Mouse (Mus musculus): ENCODE data around the gene Thtpa. TPM values are rescaled to one million over a fixed set of nuclear protein-coding genes. Genes with fewer than 3 reads are reported as not detected.
A peak's percentile ranks its signal among the peaks of the same experiment; 100 is the strongest.

Gene Thtpa
- polyA plus RNA-seq, 1 experiment: 13.8 TPM

DNA sequence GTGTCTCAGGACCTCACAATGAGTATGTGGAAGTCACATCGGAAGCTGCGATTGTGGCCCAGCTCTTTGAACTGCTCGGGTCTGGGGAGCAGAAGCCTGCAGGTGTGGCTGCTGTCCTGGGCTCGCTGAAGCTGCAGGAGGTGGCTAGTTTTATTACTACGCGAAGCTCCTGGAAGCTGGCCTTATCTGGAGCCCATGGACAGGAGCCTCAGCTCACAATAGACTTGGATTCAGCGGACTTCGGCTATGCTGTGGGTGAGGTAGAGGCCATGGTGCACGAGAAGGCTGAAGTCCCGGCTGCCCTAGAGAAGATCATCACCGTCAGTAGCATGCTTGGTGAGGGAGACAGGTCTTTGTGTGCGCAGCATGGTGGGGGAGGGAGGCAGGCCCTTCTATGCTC lies 1.1 kb downstream of the Thtpa start:
- H3K36me3 ChIP-seq (ENCODE audit: control insufficient read depth, insufficient read depth, low read length): no peaks in the 10 kb centered on the region
- peak overlapping the region; percentile 81 for H3K4me3 ChIP-seq (ENCODE audit: insufficient read depth, low read depth, low read length)
- H3K27ac ChIP-seq (ENCODE audit: insufficient read depth, low read depth, low read length): peak overlapping the region; percentile 91; the same call in 1 of the 2 replicates
- WGBS: 46% methylated on average over 12 of the region's 12 CpGs
- H3K27me3 ChIP-seq (replicated peaks; ENCODE audit: control insufficient read depth, insufficient read depth, low read length): no peaks in the 10 kb centered on the region
- H3K4me1 ChIP-seq (ENCODE audit: control insufficient read depth, insufficient read depth, low read length): peaks cover 7% of the 10 kb centered on the region; the same call in 1 of the 2 replicates
- peak; percentile 32 for DNase-seq
- no peak for TF ChIP-seq POLR2A (IDR thresholded peaks at IDR 0.05; ENCODE audit: low read depth, low read length)
- TF ChIP-seq CTCF (conservative IDR thresholded peaks at IDR 0.05; ENCODE audit: insufficient read depth, insufficient read length, low read depth, low read length): no peak

DNA sequence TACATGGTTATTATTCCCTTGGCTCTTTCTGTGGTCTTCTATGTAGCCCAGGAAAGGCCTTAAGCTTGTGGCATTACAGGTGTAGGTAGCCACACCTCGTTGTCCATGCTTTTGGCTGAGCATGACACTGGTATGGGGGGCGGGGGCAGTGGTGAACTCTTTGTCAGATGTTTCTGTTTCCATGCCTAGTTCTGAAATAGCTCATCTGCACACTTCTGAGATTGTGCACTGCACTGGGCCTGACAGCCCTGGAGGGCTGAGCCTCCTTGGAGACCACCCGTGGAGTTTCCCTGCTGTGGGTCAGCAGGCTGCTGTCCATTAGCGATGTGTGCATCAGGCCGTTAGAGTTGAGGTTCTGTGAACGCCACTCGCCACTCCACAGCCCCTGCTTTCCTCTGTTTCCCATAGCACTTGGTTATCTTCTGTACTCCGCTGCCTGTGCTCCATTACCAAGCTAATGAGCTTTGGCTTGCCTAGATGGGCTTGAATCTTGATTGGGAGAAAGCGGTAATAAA lies 2.0 kb downstream of the Thtpa start:
- no peak for DNase-seq
- peaks cover 7% of the 10 kb centered on the region; the same call in 1 of the 2 replicates for H3K4me1 ChIP-seq (ENCODE audit: control insufficient read depth, insufficient read depth, low read length)
- no peaks in the 10 kb centered on the region for H3K27me3 ChIP-seq (replicated peaks; ENCODE audit: control insufficient read depth, insufficient read depth, low read length)
- TF ChIP-seq POLR2A (IDR thresholded peaks at IDR 0.05; ENCODE audit: low read depth, low read length) (no peak), CTCF (conservative IDR thresholded peaks at IDR 0.05; ENCODE audit: insufficient read depth, insufficient read length, low read depth, low read length) (no peak)
- 68% methylated on average over 9 of the region's 9 CpGs for WGBS
- H3K27ac ChIP-seq (ENCODE audit: insufficient read depth, low read depth, low read length): no peak overlapping the region
- no peaks in the 10 kb centered on the region for H3K36me3 ChIP-seq (ENCODE audit: control insufficient read depth, insufficient read depth, low read length)
- H3K4me3 ChIP-seq (ENCODE audit: insufficient read depth, low read depth, low read length): no peak overlapping the region

DNA sequence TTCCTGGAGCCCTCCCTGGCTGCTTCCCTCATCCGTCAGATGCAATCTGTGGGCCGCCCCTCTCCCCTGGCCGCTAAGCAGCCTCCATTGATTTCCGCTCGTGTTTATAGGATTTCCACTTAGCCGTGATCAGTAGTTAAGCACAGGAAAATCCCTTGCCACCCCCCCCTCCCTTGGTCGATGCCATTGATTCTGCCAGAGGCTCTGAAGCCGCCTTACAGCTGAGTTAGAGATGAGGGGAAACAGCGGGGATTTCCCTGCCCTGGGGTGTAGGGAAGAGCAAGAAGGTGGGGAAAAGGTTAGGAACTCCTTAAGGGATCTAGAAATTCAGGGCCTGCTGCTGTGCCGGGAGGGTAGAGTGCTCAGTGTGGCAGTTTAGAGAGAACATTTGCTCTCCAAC lies 3.1 kb downstream of the Thtpa start:
- WGBS: 64% methylated on average over 10 of the region's 10 CpGs
- Histone ChIP-seq H3K27ac (ENCODE audit: insufficient read depth, low read depth, low read length) (0 out of 2 replicates have a peak overlapping the region, but pooled peaks have one; percentile 14), H3K4me1 (ENCODE audit: control insufficient read depth, insufficient read depth, low read length) (peaks cover 7% of the 10 kb centered on the region; the same call in 1 of the 2 replicates), H3K4me3 (ENCODE audit: insufficient read depth, low read depth, low read length) (no peak overlapping the region), H3K36me3 (ENCODE audit: control insufficient read depth, insufficient read depth, low read length) (no peaks in the 10 kb centered on the region), H3K27me3 (replicated peaks; ENCODE audit: control insufficient read depth, insufficient read depth, low read length) (no peaks in the 10 kb centered on the region)
- no peak for DNase-seq
- no peak for TF ChIP-seq POLR2A (IDR thresholded peaks at IDR 0.05; ENCODE audit: low read depth, low read length)
- TF ChIP-seq CTCF (conservative IDR thresholded peaks at IDR 0.05; ENCODE audit: insufficient read depth, insufficient read length, low read depth, low read length): no peak

DNA sequence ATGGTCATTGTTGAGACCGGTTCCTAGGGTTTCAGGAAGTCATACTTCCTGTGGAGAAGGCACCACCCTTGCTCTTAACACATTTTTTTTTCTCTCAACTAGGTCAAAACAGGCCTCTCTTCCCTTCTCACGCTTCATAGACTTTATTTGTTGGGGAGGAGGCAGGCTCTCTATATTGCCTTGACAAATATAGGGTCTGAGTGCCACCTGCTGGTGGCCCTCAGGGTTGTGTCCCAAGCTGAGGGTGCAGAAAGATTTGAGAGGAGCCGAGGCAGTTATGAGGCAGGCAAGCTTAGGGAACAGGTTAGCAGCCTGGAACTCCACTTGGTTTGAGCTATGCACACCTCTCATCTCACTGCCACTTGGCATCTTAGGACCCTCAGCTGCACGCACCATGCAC lies 3.5 kb downstream of the Thtpa start:
- TF ChIP-seq POLR2A (IDR thresholded peaks at IDR 0.05; ENCODE audit: low read depth, low read length) (no peak), CTCF (conservative IDR thresholded peaks at IDR 0.05; ENCODE audit: insufficient read depth, insufficient read length, low read depth, low read length) (peak; percentile 70)
- H3K4me1 ChIP-seq (ENCODE audit: control insufficient read depth, insufficient read depth, low read length): peaks cover 7% of the 10 kb centered on the region; the same call in 1 of the 2 replicates
- 40% methylated on average over 4 of the region's 4 CpGs for WGBS
- DNase-seq: peak; percentile 67
- H3K4me3 ChIP-seq (ENCODE audit: insufficient read depth, low read depth, low read length): no peak overlapping the region
- no peaks in the 10 kb centered on the region for H3K27me3 ChIP-seq (replicated peaks; ENCODE audit: control insufficient read depth, insufficient read depth, low read length)
- H3K27ac ChIP-seq (ENCODE audit: insufficient read depth, low read depth, low read length): 0 out of 2 replicates have a peak overlapping the region, but pooled peaks have one; percentile 14
- no peaks in the 10 kb centered on the region for H3K36me3 ChIP-seq (ENCODE audit: control insufficient read depth, insufficient read depth, low read length)

DNA sequence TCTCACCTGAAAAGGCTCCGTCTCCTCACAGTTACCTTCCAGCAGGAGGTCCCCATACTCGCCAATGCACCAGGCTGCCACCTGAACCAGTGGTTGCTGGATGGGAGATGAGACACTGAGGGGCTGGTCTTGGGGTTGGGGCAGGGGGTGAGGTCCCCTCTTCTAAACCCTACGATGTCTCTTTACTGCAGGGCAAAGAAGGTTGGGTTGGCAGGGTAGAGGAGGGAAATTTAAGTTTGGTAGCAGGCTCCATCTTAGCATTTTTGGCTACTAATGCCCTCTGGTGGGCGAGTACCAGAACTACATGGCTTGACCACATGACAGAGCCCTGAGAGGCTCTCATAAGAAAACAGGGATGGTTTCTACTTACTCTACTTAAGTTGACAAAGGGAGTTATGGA lies 7.0 kb downstream of the Thtpa start:
- 54% methylated on average over 4 of the region's 4 CpGs for WGBS
- Histone ChIP-seq H3K4me1 (ENCODE audit: control insufficient read depth, insufficient read depth, low read length) (no peaks in the 10 kb centered on the region), H3K27me3 (replicated peaks; ENCODE audit: control insufficient read depth, insufficient read depth, low read length) (no peaks in the 10 kb centered on the region), H3K36me3 (ENCODE audit: control insufficient read depth, insufficient read depth, low read length) (no peaks in the 10 kb centered on the region), H3K27ac (ENCODE audit: insufficient read depth, low read depth, low read length) (no peak overlapping the region), H3K4me3 (ENCODE audit: insufficient read depth, low read depth, low read length) (no peak overlapping the region)
- TF ChIP-seq CTCF (conservative IDR thresholded peaks at IDR 0.05; ENCODE audit: insufficient read depth, insufficient read length, low read depth, low read length) (peak; percentile 70), POLR2A (IDR thresholded peaks at IDR 0.05; ENCODE audit: low read depth, low read length) (no peak)
- peak; percentile 63 for DNase-seq

DNA sequence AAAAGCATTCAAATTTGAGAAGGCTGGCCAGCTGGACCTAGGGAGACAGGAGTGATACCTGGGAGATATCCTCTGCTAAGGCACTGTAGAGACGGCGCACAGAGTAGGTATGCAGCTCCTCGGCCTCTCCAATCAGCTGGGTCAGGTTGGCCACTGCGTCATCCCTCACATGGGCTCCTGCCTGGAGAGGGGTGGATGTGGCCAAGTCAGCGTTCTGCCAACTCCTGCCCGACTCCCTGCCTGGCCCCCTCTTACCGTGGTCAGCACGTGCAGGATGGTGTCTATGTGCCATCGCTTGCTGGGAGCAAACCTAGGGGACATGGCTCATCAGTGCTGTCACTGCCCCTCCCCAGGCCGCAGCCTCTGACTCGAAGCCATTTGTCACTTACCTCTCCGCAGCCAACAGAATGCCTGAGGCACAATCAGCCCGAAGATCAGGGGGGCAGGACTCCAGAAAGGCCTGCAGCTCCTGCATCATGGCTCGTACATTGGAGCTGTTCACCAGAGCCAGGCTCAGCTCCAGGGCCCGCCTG lies 7.7 kb downstream of the Thtpa start:
- Histone ChIP-seq H3K4me1 (ENCODE audit: control insufficient read depth, insufficient read depth, low read length) (no peaks in the 10 kb centered on the region), H3K36me3 (ENCODE audit: control insufficient read depth, insufficient read depth, low read length) (no peaks in the 10 kb centered on the region), H3K27ac (ENCODE audit: insufficient read depth, low read depth, low read length) (no peak overlapping the region), H3K27me3 (replicated peaks; ENCODE audit: control insufficient read depth, insufficient read depth, low read length) (no peaks in the 10 kb centered on the region), H3K4me3 (ENCODE audit: insufficient read depth, low read depth, low read length) (no peak overlapping the region)
- TF ChIP-seq CTCF (conservative IDR thresholded peaks at IDR 0.05; ENCODE audit: insufficient read depth, insufficient read length, low read depth, low read length) (no peak), POLR2A (IDR thresholded peaks at IDR 0.05; ENCODE audit: low read depth, low read length) (no peak)
- DNase-seq: no peak
- 81% methylated on average over 15 of the region's 15 CpGs for WGBS

DNA sequence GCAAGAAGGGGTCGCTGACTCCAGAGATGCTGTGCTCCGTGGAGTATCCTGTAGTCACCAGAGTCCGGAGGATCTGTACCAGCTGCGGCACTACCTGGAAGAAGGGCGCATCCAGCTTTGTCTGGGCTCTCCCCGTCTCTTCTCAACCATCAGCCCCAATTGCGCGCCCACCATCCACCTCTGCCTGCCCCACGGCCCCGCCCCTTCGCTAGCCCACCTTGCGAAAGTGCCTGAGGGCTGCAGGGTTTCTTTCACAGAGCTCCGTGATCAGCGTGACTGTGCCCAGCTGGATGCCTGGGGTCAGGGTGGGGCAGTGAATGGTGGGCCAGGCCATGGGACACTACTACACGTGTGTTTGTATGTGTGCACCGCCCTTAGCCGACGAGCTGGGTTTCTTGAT lies 9.8 kb downstream of the Thtpa start:
- no peak overlapping the region for H3K4me3 ChIP-seq (ENCODE audit: insufficient read depth, low read depth, low read length)
- no peaks in the 10 kb centered on the region for H3K36me3 ChIP-seq (ENCODE audit: control insufficient read depth, insufficient read depth, low read length)
- H3K27me3 ChIP-seq (replicated peaks; ENCODE audit: control insufficient read depth, insufficient read depth, low read length): no peaks in the 10 kb centered on the region
- no peaks in the 10 kb centered on the region for H3K4me1 ChIP-seq (ENCODE audit: control insufficient read depth, insufficient read depth, low read length)
- no peak for DNase-seq
- no peak for TF ChIP-seq CTCF (conservative IDR thresholded peaks at IDR 0.05; ENCODE audit: insufficient read depth, insufficient read length, low read depth, low read length)
- TF ChIP-seq POLR2A (IDR thresholded peaks at IDR 0.05; ENCODE audit: low read depth, low read length): no peak
- WGBS: 91% methylated on average over 18 of the region's 18 CpGs
- H3K27ac ChIP-seq (ENCODE audit: insufficient read depth, low read depth, low read length): no peak overlapping the region
